In genomic region chr7:144908705-144909104, GRCm38 (mm10) we compare ENCODE assay signal across 11 mouse cellular contexts. TPM values are rescaled to one million over a fixed set of nuclear protein-coding genes. Genes with fewer than 3 reads are reported as not detected.
A peak's percentile ranks its signal among the peaks of the same experiment; 100 is the strongest.
DNase-seq lines count a peak whose midpoint lies in the region; ATAC-seq and TF ChIP-seq lines count a peak whose summit lies in the region.
"Had no signal": no experiment of that assay in that cellular context is flagged by ENCODE, and none has a peak within 500 bp of the region (broad histone marks: within the 10 kb centered on the region; RNA-seq: fewer than 3 reads in every experiment).

No protein-coding gene starts in this region.

- no peak overlapping the region for H3K4me3 ChIP-seq in heart, embryonic 13.5 days
- no peak overlapping the region for H3K4me3 ChIP-seq in heart, adult 2 months
- no peak overlapping the region for H3K4me3 ChIP-seq in midbrain, embryonic 14.5 days (replicated peaks; ENCODE audit: low read depth, low read length)
- no peak overlapping the region for H3K4me3 ChIP-seq in midbrain, embryonic 11.5 days (ENCODE audit: low read depth, low read length)
- H3K4me3 ChIP-seq in midbrain, postnatal 0 days (ENCODE audit: low read depth, low read length), result no peak overlapping the region
- H3K4me3 ChIP-seq: limb, embryonic 15.5 days had no signal

- H3K9me3 ChIP-seq in heart, embryonic 13.5 days, result peaks cover 5% of the 10 kb centered on the region; the same call in 1 of the 2 replicates
- no peaks in the 10 kb centered on the region for H3K9me3 ChIP-seq in midbrain, embryonic 14.5 days (ENCODE audit: control insufficient read depth, low read length)
- no peaks in the 10 kb centered on the region; the same call in 1 of the 2 replicates for H3K9me3 ChIP-seq in midbrain, embryonic 11.5 days (ENCODE audit: control insufficient read depth, low read length)
- no peaks in the 10 kb centered on the region for H3K9me3 ChIP-seq in midbrain, postnatal 0 days (ENCODE audit: low read length)
- H3K9me3 ChIP-seq: limb, embryonic 15.5 days had no signal

- no peak for TF ChIP-seq EP300 in heart, adult 2 months (IDR thresholded peaks at IDR 0.05; ENCODE audit: insufficient read depth, low read depth, low read length)

- peaks cover 12% of the 10 kb centered on the region for H3K4me1 ChIP-seq in heart, embryonic 13.5 days
- H3K4me1 ChIP-seq in heart, adult 2 months (ENCODE audit: control insufficient read depth, insufficient read depth, low read length), result no peaks in the 10 kb centered on the region
- no peaks in the 10 kb centered on the region for H3K4me1 ChIP-seq in midbrain, embryonic 14.5 days (ENCODE audit: control insufficient read depth, insufficient read depth, low read length)
- H3K4me1 ChIP-seq in midbrain, embryonic 11.5 days (ENCODE audit: control insufficient read depth, insufficient read depth, low read length), result 0 out of 2 replicates have a peak, but pooled peaks cover 2% of the 10 kb centered on the region
- H3K4me1 ChIP-seq in midbrain, postnatal 0 days (ENCODE audit: insufficient read depth, low read length), result no peaks in the 10 kb centered on the region

- no peaks in the 10 kb centered on the region for H3K79me2 ChIP-seq in heart, adult 2 months (replicated peaks; ENCODE audit: control insufficient read depth, insufficient read depth, low read length)

- DNase-seq in heart, adult 2 months, result no peak
- DNase-seq in midbrain, embryonic 14.5 days, result peak; percentile 47
- no peak for DNase-seq in midbrain, embryonic 11.5 days (ENCODE audit: low spot score, missing footprints)
- peak; percentile 81 for DNase-seq in ZHBTc4 (ENCODE audit: low read depth, low spot score)
- DNase-seq in midbrain, postnatal 0 days (ENCODE audit: low spot score), result peak; percentile 40
- no peak for DNase-seq in MN1 (ENCODE audit: low spot score)
- DNase-seq: heart, adult 11 months; lung, postnatal 4 days had no signal

- no peak for TF ChIP-seq CTCF in heart, adult 2 months (IDR thresholded peaks at IDR 0.05)
- peak; percentile 37 for TF ChIP-seq CTCF in midbrain, postnatal 0 days (IDR thresholded peaks at IDR 0.05)

- ATAC-seq in heart, embryonic 13.5 days (ENCODE audit: extremely low read depth, insufficient number of reproducible peaks, low FRiP score, low TSS enrichment), result no peak
- ATAC-seq in midbrain, embryonic 14.5 days (ENCODE audit: low FRiP score, low TSS enrichment), result no peak
- no peak for ATAC-seq in midbrain, embryonic 11.5 days (ENCODE audit: low FRiP score)
- peak; percentile 51; the same call in 1 of the 2 replicates for ATAC-seq in midbrain, postnatal 0 days (ENCODE audit: low FRiP score)
- ATAC-seq in erythroblast, adult 5-6 weeks (replicated peaks; ENCODE audit: low FRiP score, poor library complexity, severe bottlenecking), result no peak

- peaks cover 8% of the 10 kb centered on the region for H3K27me3 ChIP-seq in heart, embryonic 13.5 days (replicated peaks)
- no peaks in the 10 kb centered on the region for H3K27me3 ChIP-seq in heart, adult 2 months (ENCODE audit: control insufficient read depth, insufficient read depth, low read length)
- no peaks in the 10 kb centered on the region for H3K27me3 ChIP-seq in midbrain, embryonic 14.5 days (ENCODE audit: control insufficient read depth, insufficient read depth, low read length)
- no peaks in the 10 kb centered on the region for H3K27me3 ChIP-seq in midbrain, embryonic 11.5 days (ENCODE audit: control insufficient read depth, insufficient read depth, low read length)
- H3K27me3 ChIP-seq in midbrain, postnatal 0 days (ENCODE audit: insufficient read depth, low read length), result 0 out of 2 replicates have a peak, but pooled peaks cover 4% of the 10 kb centered on the region

- H3K9ac ChIP-seq in heart, embryonic 13.5 days, result no peak overlapping the region
- no peak overlapping the region for H3K9ac ChIP-seq in heart, adult 2 months (ENCODE audit: low read depth, low read length)
- H3K9ac ChIP-seq in midbrain, embryonic 14.5 days (replicated peaks; ENCODE audit: low read length), result no peak overlapping the region
- H3K9ac ChIP-seq in midbrain, embryonic 11.5 days (ENCODE audit: low read length), result no peak overlapping the region
- H3K9ac ChIP-seq in midbrain, postnatal 0 days (replicated peaks; ENCODE audit: low read length, poor library complexity, severe bottlenecking), result no peak overlapping the region
- H3K9ac ChIP-seq: limb, embryonic 15.5 days had no signal

- TF ChIP-seq POLR2A in heart, adult 2 months (IDR thresholded peaks at IDR 0.05; ENCODE audit: insufficient read depth, low read depth, low read length), result no peak

- no peaks in the 10 kb centered on the region for H3K36me3 ChIP-seq in heart, embryonic 13.5 days
- no peaks in the 10 kb centered on the region for H3K36me3 ChIP-seq in heart, adult 2 months (ENCODE audit: control insufficient read depth, insufficient read depth, low read length)
- no peaks in the 10 kb centered on the region for H3K36me3 ChIP-seq in midbrain, embryonic 14.5 days (ENCODE audit: control insufficient read depth, insufficient read depth, low read length)
- no peaks in the 10 kb centered on the region for H3K36me3 ChIP-seq in midbrain, embryonic 11.5 days (ENCODE audit: control insufficient read depth, insufficient read depth, low read length)
- no peaks in the 10 kb centered on the region for H3K36me3 ChIP-seq in midbrain, postnatal 0 days (ENCODE audit: insufficient read depth, low read length)
- H3K36me3 ChIP-seq: limb, embryonic 15.5 days had no signal

- H3K27ac ChIP-seq in heart, embryonic 13.5 days (replicated peaks), result no peak overlapping the region
- H3K27ac ChIP-seq in heart, adult 2 months, result no peak overlapping the region
- no peak overlapping the region for H3K27ac ChIP-seq in midbrain, embryonic 14.5 days (replicated peaks; ENCODE audit: low read depth, low read length)
- no peak overlapping the region for H3K27ac ChIP-seq in midbrain, embryonic 11.5 days (ENCODE audit: low read depth, low read length)
- H3K27ac ChIP-seq in midbrain, postnatal 0 days (ENCODE audit: low read depth, low read length), result no peak overlapping the region
- H3K27ac ChIP-seq: limb, embryonic 15.5 days had no signal

- intact Hi-C loops in heart, adult 2 months (cut with DNase I), result no loop called here

- WGBS in heart, embryonic 13.5 days, result 28% methylated on average over 7 of the region's 7 CpGs
- 40% methylated on average over 7 of the region's 7 CpGs for WGBS in heart, adult 2 months
- 42% methylated on average over 7 of the region's 7 CpGs for WGBS in midbrain, embryonic 14.5 days
- 39% methylated on average over 7 of the region's 7 CpGs for WGBS in midbrain, embryonic 11.5 days
- WGBS in midbrain, postnatal 0 days, result 34% methylated on average over 7 of the region's 7 CpGs

- H3K4me2 ChIP-seq in heart, embryonic 13.5 days, result peak overlapping the region; percentile 26; the same call in 1 of the 2 replicates
- no peak overlapping the region for H3K4me2 ChIP-seq in midbrain, embryonic 14.5 days (ENCODE audit: low read length)
- H3K4me2 ChIP-seq in midbrain, embryonic 11.5 days, result no peak overlapping the region
- 0 out of 2 replicates have a peak overlapping the region, but pooled peaks have one; percentile 9 for H3K4me2 ChIP-seq in midbrain, postnatal 0 days (ENCODE audit: low read depth, low read length, poor library complexity, severe bottlenecking)
- H3K4me2 ChIP-seq: limb, embryonic 15.5 days had no signal

RNA-seq across cellular contexts. Expression of gene LTO1, which starts 6.2 kb away (rescaled TPM):
- 19.7 and 21.3 TPM in 2 replicates for polyA plus RNA-seq in heart, embryonic 13.5 days (2015; fragmentation: Nextera tagmentation; extraction: Ambion mirVana)
- 10 to 100 TPM; 12.5 to 13.1 TPM for total RNA-seq in heart, adult 2 months (2021)
- 12.1 and 15.7 TPM in 2 replicates for polyA plus RNA-seq in heart, adult 2 months (2012; rRNA removed)
- 25.4 and 34.8 TPM in 2 replicates for polyA plus RNA-seq in midbrain, embryonic 14.5 days (2014; fragmentation: Nextera tagmentation; extraction: Ambion mirVana)
- polyA plus RNA-seq in midbrain, embryonic 11.5 days (2014; fragmentation: Nextera tagmentation; extraction: Ambion mirVana), result 28.0 TPM in 2 replicates
- total RNA-seq in midbrain, postnatal 0 days (2014; rRNA removed), result 19.2 and 19.8 TPM in 2 replicates
- polyA plus RNA-seq in midbrain, postnatal 0 days (2015; fragmentation: Nextera tagmentation; extraction: Ambion mirVana), result 17.9 and 18.9 TPM in 2 replicates
- total RNA-seq in erythroblast, adult 5-6 weeks (2015; ENCODE audit: low replicate concordance), result 1.2 and 7.5 TPM in 2 replicates
- 8.3 and 16.6 TPM in 2 replicates for total RNA-seq in erythroblast, adult 5-6 weeks (2017; ENCODE audit: low replicate concordance)

RNA-seq across cellular contexts. Expression of gene Fgf15, which starts 12.4 kb away (rescaled TPM):
- 0.11 TPM in 1 of 2 replicates, not detected in the other for polyA plus RNA-seq in heart, embryonic 13.5 days (2015; fragmentation: Nextera tagmentation; extraction: Ambion mirVana)
- not detected for total RNA-seq in heart, adult 2 months (2021)
- polyA plus RNA-seq in heart, adult 2 months (2012; rRNA removed), result not detected in 2 replicates
- 44.5 and 62.6 TPM in 2 replicates for polyA plus RNA-seq in midbrain, embryonic 14.5 days (2014; fragmentation: Nextera tagmentation; extraction: Ambion mirVana)
- 89.0 and 104 TPM in 2 replicates for polyA plus RNA-seq in midbrain, embryonic 11.5 days (2014; fragmentation: Nextera tagmentation; extraction: Ambion mirVana)
- 7.9 and 9.3 TPM in 2 replicates for total RNA-seq in midbrain, postnatal 0 days (2014; rRNA removed)
- 3.8 and 5.1 TPM in 2 replicates for polyA plus RNA-seq in midbrain, postnatal 0 days (2015; fragmentation: Nextera tagmentation; extraction: Ambion mirVana)
- not detected in 2 replicates for total RNA-seq in erythroblast, adult 5-6 weeks (2015; ENCODE audit: low replicate concordance)
- total RNA-seq in erythroblast, adult 5-6 weeks (2017; ENCODE audit: low replicate concordance), result not detected in 2 replicates
- polyA plus RNA-seq: limb, embryonic 15.5 days had no signal

RNA-seq across cellular contexts. Expression of gene Ccnd1, which starts 31.0 kb away (rescaled TPM):
- polyA plus RNA-seq in heart, embryonic 13.5 days (2015; fragmentation: Nextera tagmentation; extraction: Ambion mirVana), result 52.6 and 67.5 TPM in 2 replicates
- 10 to 100 TPM; 28.3 to 43.6 TPM for total RNA-seq in heart, adult 2 months (2021)
- polyA plus RNA-seq in heart, adult 2 months (2012; rRNA removed), result 27.3 and 31.4 TPM in 2 replicates
- polyA plus RNA-seq in midbrain, embryonic 14.5 days (2014; fragmentation: Nextera tagmentation; extraction: Ambion mirVana), result 40.1 and 76.3 TPM in 2 replicates
- 285 and 288 TPM in 2 replicates for polyA plus RNA-seq in midbrain, embryonic 11.5 days (2014; fragmentation: Nextera tagmentation; extraction: Ambion mirVana)
- 26.3 and 32.8 TPM in 2 replicates for total RNA-seq in midbrain, postnatal 0 days (2014; rRNA removed)
- polyA plus RNA-seq in midbrain, postnatal 0 days (2015; fragmentation: Nextera tagmentation; extraction: Ambion mirVana), result 17.9 and 18.5 TPM in 2 replicates
- total RNA-seq in erythroblast, adult 5-6 weeks (2015; ENCODE audit: low replicate concordance), result 1.2 and 1.5 TPM in 2 replicates
- 0.51 and 2.0 TPM in 2 replicates for total RNA-seq in erythroblast, adult 5-6 weeks (2017; ENCODE audit: low replicate concordance)

Comparison
In these comparisons a context has a peak if more than half of its experiments do, and no peak if none do; other contexts are left out.
1. H3K4me2 ChIP-seq: peak in heart, embryonic 13.5 days (single experiment) and midbrain, postnatal 0 days (single experiment); none in midbrain, embryonic 14.5 days (single experiment) and midbrain, embryonic 11.5 days (single experiment).
2. DNase-seq: peak in midbrain, embryonic 14.5 days (single experiment), ZHBTc4 (single experiment) and midbrain, postnatal 0 days (single experiment); none in heart, adult 2 months (0 of 2), midbrain, embryonic 11.5 days (single experiment) and MN1 (single experiment).